Mouse (Mus musculus): ENCODE measurements around the gene Ppp6r1.

GRCm38 (mm10) chr7:4636179-4636578 lies 22.6 kb downstream of the Ppp6r1 start:
- TF ChIP-seq CTCF (IDR thresholded peaks at IDR 0.05; ENCODE audit: borderline replicate concordance, extremely low read depth, insufficient read depth, insufficient read length), result no peak
- no peak for TF ChIP-seq POLR2A (IDR thresholded peaks at IDR 0.05; ENCODE audit: borderline replicate concordance, extremely low read depth, insufficient read depth, insufficient read length, poor library complexity, severe bottlenecking)

All from brain, embryonic 14.5 days (tissue).